Mouse (Mus musculus): ENCODE measurements at regions not wholly inside any gene's neighbourhood (a gene's known extent, or its start where the extent isn't known, plus 50 kb on each side); places are given as distances from the start of the nearest gene placed in this dataset.

DNA sequence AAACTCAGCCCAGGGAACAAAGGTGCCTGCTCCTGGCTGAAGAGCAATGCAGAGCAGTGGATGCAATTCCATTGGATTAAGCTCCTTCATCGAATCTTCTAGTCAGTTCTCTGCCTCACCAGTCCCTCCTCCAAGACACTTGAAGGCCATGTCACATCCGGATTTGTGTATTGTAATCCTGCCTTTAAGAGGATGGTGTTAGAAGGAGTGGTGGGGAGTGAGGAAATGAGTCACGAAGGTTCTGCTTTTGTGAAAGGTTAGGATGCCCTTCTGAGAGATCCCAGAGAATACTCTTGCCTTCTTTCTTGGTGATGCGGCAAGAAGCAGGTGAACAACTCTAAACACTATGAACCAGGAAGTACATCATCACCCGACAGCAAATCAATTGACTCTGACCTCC is 636.4 kb upstream of the Sall1 start:
- TF ChIP-seq ETS1 (conservative IDR thresholded peaks at IDR 0.05; ENCODE audit: low read depth, low read length) (no peak), SMC3 (IDR thresholded peaks at IDR 0.05; ENCODE audit: low read depth, low read length) (no peak), CTCF (conservative IDR thresholded peaks at IDR 0.05 in 1 of 2, IDR thresholded peaks at IDR 0.05 in 1 of 2; ENCODE audit: low read depth in 2 of 2, low read length in 2 of 2) (no peak), POLR2A (IDR thresholded peaks at IDR 0.05; ENCODE audit: low read depth, low read length) (no peak)
